Mouse (Mus musculus): Measurements from ENCODE around the gene Stx16. TPM values are rescaled to one million over a fixed set of nuclear protein-coding genes. Genes with fewer than 3 reads are reported as not detected.

Stx16 gene
- polyA plus RNA-seq, 2 experiments = 10.9 to 67.7 TPM

- Histone ChIP-seq H3K27me3 (ENCODE audit: control insufficient read depth, insufficient read depth, low read length) (no peaks in the 10 kb centered on the region), H3K36me3 (ENCODE audit: control insufficient read depth, insufficient read depth, low read length) (peaks cover 78% of the 10 kb centered on the region), H3K9ac (ENCODE audit: low read depth, low read length, severe bottlenecking) (no peak overlapping the region), H3K4me2 (replicated peaks; ENCODE audit: low read depth, low read length, severe bottlenecking) (no peak overlapping the region), H3K27ac (replicated peaks; ENCODE audit: low read depth, low read length) (no peak overlapping the region), H3K9me3 (ENCODE audit: control insufficient read depth, low read length) (peaks cover 5% of the 10 kb centered on the region; the same call in 1 of the 2 replicates), H3K4me3 (replicated peaks; ENCODE audit: low read length) (no peak overlapping the region), H3K4me1 (ENCODE audit: control insufficient read depth, insufficient read depth, low read length) (no peaks in the 10 kb centered on the region)
- WGBS = 91% methylated on average over 10 of the region's 11 CpGs
- ATAC-seq (ENCODE audit: low FRiP score, low read depth) (no peak), DNase-seq (ENCODE audit: low spot score) (no peak)
- no peak for TF ChIP-seq POLR2A (IDR thresholded peaks at IDR 0.05; ENCODE audit: borderline replicate concordance, extremely low read depth, insufficient read depth, insufficient read length)
Observed at GRCm38 (mm10) chr2:174119259-174119658, 43.2 kb downstream of the Stx16 start.

GRCm38 (mm10) chr2:174120631-174121030, 44.5 kb downstream of the Stx16 start:
- Histone ChIP-seq H3K27ac (replicated peaks; ENCODE audit: low read depth, low read length) (no peak overlapping the region), H3K9ac (ENCODE audit: low read depth, low read length, severe bottlenecking) (no peak overlapping the region), H3K4me3 (replicated peaks; ENCODE audit: low read length) (no peak overlapping the region), H3K27me3 (ENCODE audit: control insufficient read depth, insufficient read depth, low read length) (no peaks in the 10 kb centered on the region), H3K4me2 (replicated peaks; ENCODE audit: low read depth, low read length, severe bottlenecking) (no peak overlapping the region), H3K36me3 (ENCODE audit: control insufficient read depth, insufficient read depth, low read length) (peaks cover 76% of the 10 kb centered on the region), H3K4me1 (ENCODE audit: control insufficient read depth, insufficient read depth, low read length) (no peaks in the 10 kb centered on the region), H3K9me3 (ENCODE audit: control insufficient read depth, low read length) (peaks cover 16% of the 10 kb centered on the region; the same call in 1 of the 2 replicates)
- no peak for DNase-seq (ENCODE audit: low spot score)
- whole genome bisulfite sequencing = 92% methylated on average over 19 of the region's 19 CpGs
- no peak for ATAC-seq (ENCODE audit: low FRiP score, low read depth)
- TF ChIP-seq POLR2A (IDR thresholded peaks at IDR 0.05; ENCODE audit: borderline replicate concordance, extremely low read depth, insufficient read depth, insufficient read length) = no peak

- Histone ChIP-seq H3K4me1 (ENCODE audit: control insufficient read depth, insufficient read depth, low read length) (peaks cover 2% of the 10 kb centered on the region), H3K4me2 (replicated peaks; ENCODE audit: low read depth, low read length, severe bottlenecking) (no peak overlapping the region), H3K9me3 (ENCODE audit: control insufficient read depth, low read length) (peaks cover 16% of the 10 kb centered on the region; the same call in 1 of the 2 replicates), H3K9ac (ENCODE audit: low read depth, low read length, severe bottlenecking) (no peak overlapping the region), H3K27me3 (ENCODE audit: control insufficient read depth, insufficient read depth, low read length) (no peaks in the 10 kb centered on the region), H3K27ac (replicated peaks; ENCODE audit: low read depth, low read length) (no peak overlapping the region), H3K36me3 (ENCODE audit: control insufficient read depth, insufficient read depth, low read length) (peaks cover 70% of the 10 kb centered on the region), H3K4me3 (replicated peaks; ENCODE audit: low read length) (no peak overlapping the region)
- no peak for TF ChIP-seq POLR2A (IDR thresholded peaks at IDR 0.05; ENCODE audit: borderline replicate concordance, extremely low read depth, insufficient read depth, insufficient read length)
- ATAC-seq (ENCODE audit: low FRiP score, low read depth) (no peak), DNase-seq (ENCODE audit: low spot score) (no peak)
- WGBS = 91% methylated on average over 12 of the region's 12 CpGs
Observed at GRCm38 (mm10) chr2:174121411-174121947, 45.4 kb downstream of the Stx16 start.

- Histone ChIP-seq H3K4me3 (replicated peaks; ENCODE audit: low read length) (no peak overlapping the region), H3K9ac (ENCODE audit: low read depth, low read length, severe bottlenecking) (no peak overlapping the region), H3K9me3 (ENCODE audit: control insufficient read depth, low read length) (peaks cover 16% of the 10 kb centered on the region; the same call in 1 of the 2 replicates), H3K27me3 (ENCODE audit: control insufficient read depth, insufficient read depth, low read length) (no peaks in the 10 kb centered on the region), H3K36me3 (ENCODE audit: control insufficient read depth, insufficient read depth, low read length) (peaks cover 61% of the 10 kb centered on the region), H3K4me2 (replicated peaks; ENCODE audit: low read depth, low read length, severe bottlenecking) (no peak overlapping the region), H3K4me1 (ENCODE audit: control insufficient read depth, insufficient read depth, low read length) (peaks cover 11% of the 10 kb centered on the region), H3K27ac (replicated peaks; ENCODE audit: low read depth, low read length) (no peak overlapping the region)
- TF ChIP-seq POLR2A (IDR thresholded peaks at IDR 0.05; ENCODE audit: borderline replicate concordance, extremely low read depth, insufficient read depth, insufficient read length) = no peak
- no peak for DNase-seq (ENCODE audit: low spot score)
- WGBS = 93% methylated on average over 2 of the region's 2 CpGs
- no peak for ATAC-seq (ENCODE audit: low FRiP score, low read depth)
Observed at GRCm38 (mm10) chr2:174122331-174122730, 46.2 kb downstream of the Stx16 start.

GRCm38 (mm10) chr2:174123731-174124130, 47.6 kb downstream of the Stx16 start:
- H3K4me1 ChIP-seq (ENCODE audit: control insufficient read depth, insufficient read depth, low read length) = peaks cover 14% of the 10 kb centered on the region
- H3K27ac ChIP-seq (replicated peaks; ENCODE audit: low read depth, low read length) = no peak overlapping the region
- no peak overlapping the region for H3K4me3 ChIP-seq (replicated peaks; ENCODE audit: low read length)
- TF ChIP-seq POLR2A (IDR thresholded peaks at IDR 0.05; ENCODE audit: borderline replicate concordance, extremely low read depth, insufficient read depth, insufficient read length) = no peak
- peaks cover 16% of the 10 kb centered on the region; the same call in 1 of the 2 replicates for H3K9me3 ChIP-seq (ENCODE audit: control insufficient read depth, low read length)
- no peaks in the 10 kb centered on the region for H3K27me3 ChIP-seq (ENCODE audit: control insufficient read depth, insufficient read depth, low read length)
- H3K36me3 ChIP-seq (ENCODE audit: control insufficient read depth, insufficient read depth, low read length) = peaks cover 57% of the 10 kb centered on the region
- ATAC-seq (ENCODE audit: low FRiP score, low read depth) = no peak
- no peak for DNase-seq (ENCODE audit: low spot score)
- no peak overlapping the region for H3K9ac ChIP-seq (ENCODE audit: low read depth, low read length, severe bottlenecking)
- no peak overlapping the region for H3K4me2 ChIP-seq (replicated peaks; ENCODE audit: low read depth, low read length, severe bottlenecking)
- 77% methylated on average over 3 of the region's 3 CpGs for WGBS
